Mouse (Mus musculus): Measurements from ENCODE around the gene Mnd1.

Gene Mnd1

DNA sequence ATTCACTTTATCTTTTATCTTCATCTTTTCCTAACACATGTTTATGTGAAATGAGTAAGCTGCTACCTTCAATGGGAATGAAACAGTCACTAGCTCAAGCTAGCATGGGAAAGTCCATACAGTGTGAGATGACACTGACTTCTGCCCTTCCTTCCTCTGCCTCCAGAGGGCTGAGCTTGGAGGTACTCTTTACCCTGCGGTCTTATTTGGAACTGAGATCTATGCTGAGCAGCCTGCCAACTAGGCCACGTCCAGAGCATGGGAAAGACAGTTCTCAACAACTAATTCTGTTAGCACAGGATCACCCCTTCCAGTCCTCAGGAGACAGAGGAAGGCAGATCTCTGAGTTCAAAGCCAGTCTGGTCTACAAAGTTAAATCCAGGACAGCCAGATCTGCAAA lies 64.6 kb downstream of the Mnd1 start:
- DNase-seq (ENCODE audit: low spot score), result no peak

- DNase-seq (ENCODE audit: low spot score), result no peak
Measured at GRCm38 (mm10) chr3:84086921-84087320, 68.7 kb downstream of the Mnd1 start.

- DNase-seq (ENCODE audit: low spot score), result no peak
Measured at GRCm38 (mm10) chr3:84086337-84086736, 69.2 kb downstream of the Mnd1 start.

DNA sequence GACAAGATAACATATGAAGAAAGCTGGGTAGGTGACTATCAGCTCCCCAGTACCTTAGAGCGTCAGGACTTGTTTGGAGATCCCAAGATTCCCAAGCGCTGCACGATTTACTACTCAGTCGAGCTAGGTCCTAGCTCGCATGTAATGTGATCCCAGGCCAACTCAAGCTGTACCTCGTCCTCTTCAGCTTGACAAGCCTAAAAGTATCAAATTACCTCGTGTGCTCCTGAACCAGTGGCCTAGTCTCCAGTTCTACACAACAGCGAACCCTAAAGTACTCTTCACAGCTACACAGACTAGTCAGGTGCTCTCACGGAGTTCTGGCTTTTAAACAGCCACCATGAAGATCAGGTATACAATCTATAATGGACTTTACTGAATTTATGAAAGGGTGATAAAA lies 70.2 kb downstream of the Mnd1 start:
- no peak for DNase-seq (ENCODE audit: low spot score)

DNA sequence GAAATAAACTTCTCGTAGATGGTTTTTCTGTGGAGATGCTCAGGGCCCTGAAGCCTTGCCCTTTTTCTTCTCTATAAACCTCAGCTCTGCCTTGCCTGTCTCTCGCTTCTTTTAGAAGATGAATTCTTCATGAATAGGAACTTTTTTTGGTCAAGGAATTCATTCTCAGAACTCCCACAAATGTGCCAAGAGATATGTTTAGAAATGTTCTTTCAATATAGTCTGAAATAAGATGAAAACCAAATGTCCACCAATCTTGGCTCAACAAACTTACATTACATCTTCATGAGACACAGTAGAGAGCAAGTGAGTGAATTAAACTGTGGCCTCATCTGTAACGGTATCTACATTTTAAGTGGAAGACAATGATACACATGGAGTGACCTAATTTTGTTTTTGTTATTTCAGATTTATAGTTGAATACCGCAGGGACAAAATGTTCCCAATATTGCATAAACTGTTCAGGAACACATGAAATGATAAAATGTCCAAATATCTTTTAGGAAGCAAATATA lies 74.3 kb downstream of the Mnd1 start:
- DNase-seq (ENCODE audit: low spot score), result no peak

DNA sequence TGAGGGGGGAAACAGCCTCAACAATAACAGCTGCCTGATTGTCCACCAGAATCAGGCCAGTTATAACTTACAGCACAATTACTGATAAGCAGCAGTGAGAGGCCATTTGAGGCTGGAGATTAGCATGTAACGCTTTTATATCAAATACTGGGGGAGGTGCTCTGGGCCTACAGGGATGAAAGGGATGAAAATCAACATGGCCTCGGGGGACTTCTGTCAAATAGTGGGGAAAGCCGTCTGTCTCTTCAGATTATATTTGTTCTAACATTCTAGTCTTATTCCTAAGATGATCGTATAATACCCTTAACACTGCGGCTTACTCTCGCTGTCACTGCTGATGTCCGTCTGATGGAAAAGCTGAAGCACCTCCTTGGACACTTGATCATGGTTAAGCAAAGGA lies 75.5 kb downstream of the Mnd1 start:
- DNase-seq (ENCODE audit: low spot score), result no peak

DNA sequence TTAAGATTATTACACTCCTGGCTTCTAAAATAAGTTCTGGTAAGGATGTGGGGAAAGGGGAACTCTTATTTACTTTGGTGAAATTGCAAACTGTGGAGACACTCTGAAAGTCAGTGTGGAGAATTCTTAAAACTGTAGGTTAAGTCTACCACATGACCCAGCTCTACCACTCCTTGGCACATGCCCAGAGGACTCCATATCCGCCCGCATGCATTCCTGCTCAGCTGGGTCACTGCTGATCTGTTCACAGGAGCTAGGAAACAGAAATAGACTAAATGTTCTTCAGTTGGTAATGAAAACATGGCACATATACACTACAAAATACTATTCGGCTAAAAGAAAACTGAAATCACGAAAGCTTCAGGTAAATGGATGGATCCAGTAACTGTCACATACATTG lies 78.1 kb downstream of the Mnd1 start:
- no peak for DNase-seq (ENCODE audit: low spot score)

DNA sequence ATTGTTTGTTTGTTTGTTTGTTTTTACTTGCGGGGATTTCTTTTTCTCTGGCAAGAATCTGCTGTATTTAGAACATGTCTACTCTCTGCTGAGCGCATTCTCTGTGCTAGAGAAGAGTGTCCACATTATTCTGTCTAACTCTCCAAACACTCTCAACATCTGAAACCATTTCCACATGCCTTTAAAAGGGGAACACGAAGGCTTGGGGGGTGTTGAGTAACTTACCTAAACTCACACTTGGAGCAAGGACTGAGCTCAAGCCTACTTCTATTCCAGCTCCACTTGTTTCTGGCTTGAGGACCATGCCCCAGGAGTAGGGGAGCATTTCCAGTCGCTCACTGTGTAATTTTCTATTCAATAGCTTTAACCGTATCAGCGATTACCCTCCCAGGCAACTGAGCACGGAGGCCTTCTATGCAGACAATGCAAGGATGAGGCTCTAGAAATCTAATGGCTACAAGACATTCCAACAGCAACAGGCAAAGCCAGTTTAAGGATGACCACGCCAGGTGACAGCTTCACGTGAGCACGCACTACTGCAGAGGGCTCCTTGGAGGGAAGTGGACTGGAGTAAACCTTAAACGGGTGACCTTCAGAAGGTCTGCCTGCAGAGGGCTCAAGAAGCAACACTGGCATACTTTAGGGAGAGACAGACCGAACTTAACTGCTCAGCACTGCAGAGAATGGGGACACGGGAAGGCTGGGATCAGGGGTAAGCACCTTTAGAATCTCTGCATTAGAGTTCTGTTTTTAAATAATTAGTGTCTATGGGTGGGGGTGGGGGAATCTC lies 78.8 kb downstream of the Mnd1 start:
- no peak for DNase-seq (ENCODE audit: low spot score)

- DNase-seq (ENCODE audit: low spot score), result no peak
Measured at GRCm38 (mm10) chr3:84075516-84075915, 80.1 kb downstream of the Mnd1 start.

DNA sequence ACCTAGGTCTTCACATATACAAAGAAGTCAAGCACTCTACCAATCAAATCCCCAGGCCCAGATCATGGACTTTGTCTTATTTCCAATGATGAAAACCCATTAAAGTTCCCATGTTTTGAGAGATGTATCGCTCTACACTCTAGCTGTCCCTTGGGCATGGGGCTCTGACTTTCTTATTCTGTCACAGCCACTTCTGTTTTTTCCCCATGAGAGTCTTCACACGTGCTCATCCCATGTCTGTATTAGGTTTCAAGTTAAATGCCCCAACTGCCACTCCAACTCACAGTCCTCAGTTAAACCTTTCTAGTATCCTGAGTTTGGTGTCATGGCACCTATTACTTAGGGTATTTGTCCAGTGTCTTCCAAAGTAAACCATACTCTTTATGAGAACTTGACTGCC lies 80.8 kb downstream of the Mnd1 start:
- no peak for DNase-seq (ENCODE audit: low spot score)

- DNase-seq (ENCODE audit: low spot score), result no peak
Measured at GRCm38 (mm10) chr3:84071641-84072040, 83.9 kb downstream of the Mnd1 start.

DNA sequence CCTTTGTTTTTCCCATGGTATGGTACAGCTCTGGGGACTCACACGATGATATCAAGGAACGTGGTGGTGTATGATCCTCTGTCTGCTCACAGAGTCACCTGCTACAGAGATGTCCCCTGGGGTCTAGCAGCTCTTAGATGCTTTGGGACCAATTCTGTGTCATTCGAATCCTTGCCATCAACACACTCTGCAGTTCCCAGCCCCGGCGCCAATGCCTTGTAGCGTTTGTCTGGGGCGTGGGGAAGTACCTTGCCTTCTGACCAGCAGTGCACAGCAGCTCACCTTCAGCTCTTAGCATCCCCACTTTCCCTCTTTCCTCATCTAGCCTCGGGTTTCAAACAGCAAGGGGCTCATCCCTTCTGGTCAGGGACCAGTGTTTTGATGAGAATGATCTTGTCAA lies 84.8 kb downstream of the Mnd1 start:
- DNase-seq (ENCODE audit: low spot score), result no peak

DNA sequence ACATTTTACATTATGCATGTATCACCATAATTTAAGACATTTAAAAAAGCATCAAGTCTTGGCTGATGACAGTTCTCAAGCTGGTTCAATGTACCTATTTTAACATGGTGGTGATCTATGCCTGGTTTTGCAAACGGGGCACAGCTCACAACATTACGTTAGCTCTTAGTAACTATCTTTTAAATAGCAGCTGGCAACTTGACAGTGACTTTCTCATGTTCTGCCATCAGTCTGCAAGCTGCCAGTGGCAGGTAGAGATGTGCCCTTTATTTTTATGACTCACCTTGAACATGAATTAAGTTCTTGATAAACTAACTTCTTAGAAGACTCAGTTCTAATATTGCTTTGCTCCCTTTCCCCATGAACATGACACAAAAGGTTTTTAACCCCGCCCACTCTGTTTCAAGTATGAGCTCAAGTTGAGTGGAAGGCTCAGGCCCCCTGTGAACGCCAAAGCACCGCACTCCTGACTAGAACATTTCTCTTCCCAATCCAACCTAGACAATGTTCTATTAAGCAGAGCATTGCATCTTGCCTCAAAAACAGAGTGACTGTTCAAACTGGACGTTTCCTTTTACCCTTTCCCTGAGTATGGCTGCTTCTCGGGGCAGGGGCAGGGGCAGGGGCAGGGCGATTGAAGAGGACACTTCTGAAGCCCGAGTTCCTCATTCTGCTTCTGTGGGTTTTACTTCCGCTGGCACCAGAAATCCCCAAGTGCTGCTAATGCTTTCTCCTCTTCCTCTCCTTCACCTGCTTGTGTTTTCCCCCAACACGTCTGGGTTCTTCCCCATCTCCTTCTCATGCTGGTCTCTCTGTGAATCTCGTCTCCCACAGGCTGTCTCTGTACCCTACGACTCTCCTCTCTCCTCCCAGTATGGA lies 86.5 kb downstream of the Mnd1 start:
- no peak for DNase-seq (ENCODE audit: low spot score)

DNA sequence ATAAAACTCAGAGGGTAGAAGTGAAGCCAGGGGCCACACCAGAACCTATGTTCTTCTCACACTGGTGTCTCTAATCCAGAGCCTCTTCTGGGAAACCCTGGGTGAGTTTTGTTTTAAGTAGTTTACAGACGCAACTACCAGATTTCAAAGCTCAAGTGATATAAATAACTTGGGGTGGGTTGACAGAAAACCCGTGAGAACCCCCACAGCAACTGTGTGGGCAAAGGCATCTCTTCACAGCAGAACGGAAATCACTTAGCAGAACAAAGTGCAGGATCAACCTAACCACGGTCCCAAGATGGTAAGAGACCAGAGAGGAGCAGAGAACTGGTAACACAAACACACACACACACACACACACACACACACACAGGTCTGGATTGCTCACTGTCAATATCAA lies 89.8 kb downstream of the Mnd1 start:
- no peak for DNase-seq (ENCODE audit: low spot score)

GRCm38 (mm10) chr3:84063369-84063914 lies 92.1 kb downstream of the Mnd1 start:
- DNase-seq (ENCODE audit: low spot score), result no peak

GRCm38 (mm10) chr3:84061523-84062453 lies 93.8 kb downstream of the Mnd1 start:
- no peak for DNase-seq (ENCODE audit: low spot score)

GRCm38 (mm10) chr3:84060946-84061345 lies 94.6 kb downstream of the Mnd1 start:
- no peak for DNase-seq (ENCODE audit: low spot score)

DNA sequence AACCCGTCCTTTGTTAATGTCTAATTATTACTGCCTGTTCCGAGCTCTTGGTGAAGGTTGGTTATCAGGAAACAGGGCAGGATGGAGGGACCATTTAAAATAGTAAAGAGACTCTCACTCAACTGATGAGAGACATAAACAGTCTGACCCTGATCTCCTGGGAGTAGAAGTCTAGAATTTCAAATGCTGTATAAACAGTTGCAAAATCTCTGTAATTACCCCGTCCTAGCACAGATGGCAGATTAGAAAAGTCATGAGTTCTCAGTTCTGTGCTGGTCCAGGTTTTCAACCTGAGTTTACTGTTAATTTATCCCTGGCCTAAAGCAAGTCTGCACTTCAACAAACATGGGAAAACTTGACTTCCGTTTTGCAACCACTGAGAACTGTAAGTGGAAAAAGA lies 95.5 kb downstream of the Mnd1 start:
- no peak for DNase-seq (ENCODE audit: low spot score)

GRCm38 (mm10) chr3:84059676-84060075 lies 95.9 kb downstream of the Mnd1 start:
- DNase-seq (ENCODE audit: low spot score), result no peak

- DNase-seq (ENCODE audit: low spot score), result no peak
Measured at GRCm38 (mm10) chr3:84059261-84059660, 96.3 kb downstream of the Mnd1 start.

GRCm38 (mm10) chr3:84048729-84049175 lies 106.8 kb downstream of the Mnd1 start:
- DNase-seq (ENCODE audit: low spot score), result no peak

GRCm38 (mm10) chr3:84046206-84046605 lies 109.4 kb downstream of the Mnd1 start:
- no peak for DNase-seq (ENCODE audit: low spot score)
